25 mouse cellular contexts compared by ENCODE assay signal in genomic region chr12:111153946-111154345, GRCm38 (mm10). TPM values are rescaled to one million over a fixed set of nuclear protein-coding genes. Genes with fewer than 3 reads are reported as not detected.
"Had no signal": no experiment of that assay in that cellular context is flagged by ENCODE, and none has a peak within 500 bp of the region (broad histone marks: within the 10 kb centered on the region; RNA-seq: fewer than 3 reads in every experiment).

No protein-coding gene starts in this region.

- H3K27ac ChIP-seq: liver, embryonic 14.5 days; midbrain, embryonic 10.5 days; midbrain, embryonic 12.5 days; neural tube, embryonic 13.5 days; neural tube, embryonic 15.5 days; stomach, embryonic 15.5 days; stomach, postnatal 0 days had no signal

- H3K9me3 ChIP-seq: midbrain, embryonic 10.5 days; midbrain, embryonic 12.5 days; neural tube, embryonic 13.5 days; neural tube, embryonic 15.5 days; stomach, embryonic 15.5 days had no signal

- H3K9ac ChIP-seq: liver, embryonic 14.5 days; midbrain, embryonic 12.5 days; neural tube, embryonic 13.5 days; neural tube, embryonic 15.5 days; stomach, embryonic 15.5 days had no signal

- H3K27me3 ChIP-seq: neural tube, embryonic 13.5 days; neural tube, embryonic 15.5 days; stomach, embryonic 15.5 days had no signal

- H3K4me1 ChIP-seq: midbrain, embryonic 10.5 days; midbrain, embryonic 12.5 days; stomach, embryonic 15.5 days had no signal

- H3K4me3 ChIP-seq: midbrain, embryonic 10.5 days; midbrain, embryonic 12.5 days; myocyte; neural tube, embryonic 13.5 days; neural tube, embryonic 15.5 days; stomach, embryonic 15.5 days had no signal

- H3K36me3 ChIP-seq: midbrain, embryonic 10.5 days; midbrain, embryonic 12.5 days; neural tube, embryonic 13.5 days; neural tube, embryonic 15.5 days; stomach, embryonic 15.5 days had no signal

- DNase-seq: lung, adult 2 months; lung, postnatal 14 days; lung, postnatal 4 days; retina, postnatal 1 day; right cerebral cortex, adult 18-20 months; right cerebral cortex, postnatal 25 days; right cerebral cortex, postnatal 4 days; spleen, adult 18-20 months; thymus, adult 2 months; thymus, postnatal 25 days; thymus, postnatal 4 days had no signal

- H3K4me2 ChIP-seq: midbrain, embryonic 12.5 days; neural tube, embryonic 13.5 days; neural tube, embryonic 15.5 days; stomach, embryonic 15.5 days had no signal

- ATAC-seq: lung, postnatal 0 days; midbrain, embryonic 16.5 days had no signal

RNA-seq across cellular contexts. Expression of gene 4930595D18Rik, which starts 30.3 kb away (rescaled TPM):
- polyA plus RNA-seq: liver, embryonic 14.5 days; liver, embryonic 16.5 days; lung, adult 2 months; lung, postnatal 0 days; midbrain, embryonic 10.5 days; midbrain, embryonic 12.5 days; midbrain, embryonic 16.5 days; myocyte; neural tube, embryonic 11.5 days; neural tube, embryonic 13.5 days; neural tube, embryonic 15.5 days; small intestine, adult 2 months; stomach, embryonic 15.5 days; stomach, postnatal 0 days; thymus, adult 2 months; urinary bladder, adult 2 months had no signal
